Mouse (Mus musculus): ENCODE data around the gene Emx1. TPM values are rescaled to one million over a fixed set of nuclear protein-coding genes. Genes with fewer than 3 reads are reported as not detected.

The Emx1 gene
- polyA plus RNA-seq, 1 experiment from 2014 or later = 68.6 TPM

DNA sequence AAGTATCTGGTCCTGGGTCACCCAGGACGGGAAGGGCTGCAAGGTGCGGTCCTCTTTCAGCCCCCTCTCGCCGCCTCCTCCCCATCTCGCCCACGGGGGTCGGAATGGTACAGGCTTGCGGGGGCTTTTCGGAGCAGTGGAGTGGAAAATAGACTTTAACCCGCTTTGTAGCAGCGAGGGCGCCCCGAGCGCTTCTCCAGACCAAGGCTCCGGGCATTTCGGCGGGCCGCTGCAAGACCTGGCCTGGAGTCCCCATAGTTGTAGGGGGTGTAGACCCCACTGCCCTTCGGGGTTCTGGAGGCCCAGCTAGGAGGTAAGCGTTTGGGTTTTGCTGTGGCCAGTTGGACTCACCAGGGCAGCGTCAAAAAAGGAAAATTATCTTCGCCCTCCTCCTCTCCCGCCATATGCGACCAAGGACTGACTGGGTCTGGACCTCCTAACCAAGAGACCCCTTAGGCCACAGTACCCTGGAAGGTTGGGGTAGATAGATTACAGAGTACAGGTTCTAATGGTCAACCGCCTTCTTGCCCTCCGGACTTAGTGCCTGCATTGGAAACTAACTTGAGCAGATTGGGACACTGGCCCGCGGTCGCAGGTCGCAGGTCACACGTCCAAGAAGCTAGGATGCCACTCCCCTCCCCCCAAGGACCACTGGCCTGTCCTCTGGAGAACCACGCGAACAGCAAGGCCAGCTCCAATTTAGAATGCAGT, 1.1 kb upstream of the Emx1 start:
- ATAC-seq (peak; percentile 27; the same call in 1 of the 2 replicates), DNase-seq (ENCODE audit: low spot score) (peak; percentile 69)
- no peaks in the 10 kb centered on the region for H3K9me3 ChIP-seq (replicated peaks; ENCODE audit: control insufficient read depth, low read length)
- H3K4me1 ChIP-seq (ENCODE audit: control insufficient read depth, insufficient read depth, low read length) = peaks cover 13% of the 10 kb centered on the region
- peak overlapping the region; percentile 94; the same call in 1 of the 2 replicates for H3K9ac ChIP-seq (ENCODE audit: low read length)
- H3K27me3 ChIP-seq (replicated peaks; ENCODE audit: control insufficient read depth, insufficient read depth, low read length) = peaks cover 21% of the 10 kb centered on the region
- peak overlapping the region; percentile 48; the same call in 1 of the 2 replicates for H3K27ac ChIP-seq (ENCODE audit: low read depth, low read length)
- WGBS = 3% methylated on average over 33 of the region's 33 CpGs
- peak overlapping the region; percentile 68 for H3K4me2 ChIP-seq (ENCODE audit: low read length)
- peaks cover 10% of the 10 kb centered on the region; the same call in 1 of the 2 replicates for H3K36me3 ChIP-seq (ENCODE audit: control insufficient read depth, insufficient read depth, low read length)
- peak overlapping the region; percentile 64 for H3K4me3 ChIP-seq (ENCODE audit: low read depth, low read length)

DNA sequence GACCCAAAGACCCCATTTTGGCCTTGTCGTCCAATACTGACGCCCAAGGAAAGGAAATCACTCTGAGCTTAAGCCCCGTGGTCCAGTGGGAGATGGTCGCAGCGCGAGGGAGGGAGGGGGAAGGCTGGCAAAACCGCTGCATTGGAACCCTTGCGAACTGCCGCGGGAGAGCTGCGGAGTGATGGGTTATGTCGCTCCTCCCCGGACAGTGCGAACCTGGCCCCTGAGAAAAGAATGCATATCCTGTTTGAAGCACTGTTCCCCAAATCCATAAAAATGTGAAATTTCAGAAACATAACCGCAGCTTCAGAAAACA, 536 bp upstream of the Emx1 start:
- H3K9ac ChIP-seq (ENCODE audit: low read length) = peak overlapping the region; percentile 94
- H3K4me1 ChIP-seq (ENCODE audit: control insufficient read depth, insufficient read depth, low read length) = peaks cover 13% of the 10 kb centered on the region
- peaks cover 25% of the 10 kb centered on the region for H3K27me3 ChIP-seq (replicated peaks; ENCODE audit: control insufficient read depth, insufficient read depth, low read length)
- 0 out of 2 replicates have a peak, but pooled peaks have one; percentile 5 for ATAC-seq
- H3K36me3 ChIP-seq (ENCODE audit: control insufficient read depth, insufficient read depth, low read length) = peaks cover 15% of the 10 kb centered on the region; the same call in 1 of the 2 replicates
- H3K27ac ChIP-seq (ENCODE audit: low read depth, low read length) = peak overlapping the region; percentile 48
- H3K4me2 ChIP-seq (ENCODE audit: low read length) = peak overlapping the region; percentile 68
- no peak for DNase-seq (ENCODE audit: low spot score)
- H3K9me3 ChIP-seq (replicated peaks; ENCODE audit: control insufficient read depth, low read length) = no peaks in the 10 kb centered on the region
- under 1% methylated on average over 15 of the region's 15 CpGs for WGBS
- peak overlapping the region; percentile 64 for H3K4me3 ChIP-seq (ENCODE audit: low read depth, low read length)

DNA sequence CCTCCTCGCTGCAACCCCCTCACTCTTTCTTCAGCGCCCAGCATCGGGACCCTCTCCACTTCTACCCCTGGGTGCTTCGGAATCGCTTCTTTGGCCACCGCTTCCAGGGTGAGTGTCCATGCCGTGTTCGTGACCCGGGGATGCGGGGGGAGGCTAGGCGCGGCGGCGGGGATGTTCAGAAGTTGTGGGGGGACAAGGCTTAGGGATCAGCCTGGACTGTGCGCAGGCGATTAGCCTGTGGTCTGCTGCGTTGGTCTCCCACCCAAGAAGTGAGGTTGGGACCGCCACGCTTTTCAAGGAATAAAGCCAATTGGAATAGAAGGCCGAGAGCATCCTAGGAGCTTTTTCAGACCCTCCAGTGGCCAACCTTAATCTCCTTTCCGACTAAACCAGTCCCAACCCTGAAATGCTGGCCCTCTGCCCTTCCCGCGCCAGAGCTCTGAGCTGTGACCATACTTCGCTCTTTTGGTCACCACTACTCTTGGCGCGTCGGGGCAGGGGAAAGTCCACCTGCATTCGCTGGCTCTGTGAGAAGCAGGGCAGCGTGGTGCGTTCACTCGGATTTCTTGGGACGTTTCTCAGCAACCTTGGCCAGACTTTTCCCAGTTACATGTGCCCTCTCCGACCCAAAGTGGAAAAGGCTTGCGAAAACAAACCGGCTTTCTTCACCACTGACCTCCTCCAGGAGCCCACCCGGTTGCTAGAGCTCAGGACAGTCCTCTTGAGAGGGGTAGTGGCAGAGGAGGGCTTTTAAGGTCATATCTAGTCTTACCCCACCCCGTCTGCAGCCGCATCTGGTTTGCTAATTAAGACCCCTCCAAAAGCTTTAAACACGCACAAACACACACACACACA, 1.2 kb downstream of the Emx1 start:
- DNase-seq (ENCODE audit: low spot score) (peak; percentile 37), ATAC-seq (no peak)
- H3K4me2 ChIP-seq (ENCODE audit: low read length) = peak overlapping the region; percentile 68
- peak overlapping the region; percentile 91 for H3K27ac ChIP-seq (ENCODE audit: low read depth, low read length)
- no peaks in the 10 kb centered on the region for H3K9me3 ChIP-seq (replicated peaks; ENCODE audit: control insufficient read depth, low read length)
- peaks cover 23% of the 10 kb centered on the region for H3K4me1 ChIP-seq (ENCODE audit: control insufficient read depth, insufficient read depth, low read length)
- H3K9ac ChIP-seq (ENCODE audit: low read length) = peak overlapping the region; percentile 94
- H3K27me3 ChIP-seq (replicated peaks; ENCODE audit: control insufficient read depth, insufficient read depth, low read length) = peaks cover 35% of the 10 kb centered on the region
- peaks cover 16% of the 10 kb centered on the region; the same call in 1 of the 2 replicates for H3K36me3 ChIP-seq (ENCODE audit: control insufficient read depth, insufficient read depth, low read length)
- 1% methylated on average over 39 of the region's 39 CpGs for WGBS
- peak overlapping the region; percentile 64 for H3K4me3 ChIP-seq (ENCODE audit: low read depth, low read length)

DNA sequence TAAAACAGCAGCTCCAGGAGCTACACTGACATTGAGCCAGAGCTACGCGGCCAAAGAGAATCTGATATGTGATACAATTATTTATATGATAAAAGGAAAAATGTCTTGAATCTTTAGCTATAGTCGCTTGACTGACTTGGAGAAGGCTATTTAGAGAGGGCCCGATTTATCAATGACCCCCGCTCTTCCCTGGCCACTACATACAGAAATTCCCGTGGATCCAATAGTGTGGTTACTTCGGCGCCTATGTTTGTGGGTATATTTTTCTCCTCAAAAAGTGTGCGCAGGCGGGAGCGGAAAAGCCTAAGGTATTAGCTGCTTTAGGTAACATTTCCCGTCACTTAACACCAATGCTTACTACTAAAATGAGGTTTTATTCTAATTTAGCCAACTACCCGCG, 2.1 kb downstream of the Emx1 start:
- DNase-seq (ENCODE audit: low spot score) (peak; percentile 33), ATAC-seq (no peak)
- no peaks in the 10 kb centered on the region for H3K9me3 ChIP-seq (replicated peaks; ENCODE audit: control insufficient read depth, low read length)
- WGBS = 1% methylated on average over 14 of the region's 14 CpGs
- peak overlapping the region; percentile 68 for H3K4me2 ChIP-seq (ENCODE audit: low read length)
- peak overlapping the region; percentile 91 for H3K27ac ChIP-seq (ENCODE audit: low read depth, low read length)
- H3K4me3 ChIP-seq (ENCODE audit: low read depth, low read length) = peak overlapping the region; percentile 64
- H3K27me3 ChIP-seq (replicated peaks; ENCODE audit: control insufficient read depth, insufficient read depth, low read length) = peaks cover 40% of the 10 kb centered on the region
- H3K4me1 ChIP-seq (ENCODE audit: control insufficient read depth, insufficient read depth, low read length) = peaks cover 24% of the 10 kb centered on the region
- H3K9ac ChIP-seq (ENCODE audit: low read length) = peak overlapping the region; percentile 94
- peaks cover 18% of the 10 kb centered on the region; the same call in 1 of the 2 replicates for H3K36me3 ChIP-seq (ENCODE audit: control insufficient read depth, insufficient read depth, low read length)

DNA sequence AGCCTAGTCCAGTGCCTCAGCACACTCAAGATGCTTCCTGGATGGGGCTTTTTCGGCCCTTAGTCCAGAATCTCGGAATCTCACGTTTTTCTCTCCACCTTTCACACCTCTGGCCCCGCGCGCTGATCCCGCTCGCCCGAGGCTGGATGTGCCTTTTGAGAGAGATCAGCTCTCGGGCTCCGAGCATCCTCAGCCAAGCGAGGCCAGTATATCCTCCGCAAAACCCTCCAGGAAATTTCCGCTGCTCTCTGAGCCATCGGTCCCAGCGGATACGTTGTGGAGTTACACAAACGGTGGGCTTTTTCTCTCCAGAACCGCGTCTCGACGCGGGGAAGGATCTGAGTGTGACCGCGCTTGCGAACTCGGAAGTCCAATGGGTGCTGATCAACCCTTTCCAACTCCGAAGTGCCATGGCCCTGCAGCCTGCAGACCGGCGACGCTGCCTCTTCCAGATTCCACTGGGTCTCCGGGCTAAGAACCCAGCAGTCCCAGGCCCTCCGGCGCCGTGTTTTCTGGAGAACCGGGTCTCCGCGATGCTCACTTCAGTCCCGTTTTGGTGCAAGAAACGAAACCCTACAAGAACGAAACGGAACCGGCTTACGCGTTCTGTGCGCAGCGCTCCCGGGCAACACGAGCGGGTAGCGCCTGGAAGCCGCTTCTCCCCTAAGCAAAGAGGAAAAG, 2.8 kb downstream of the Emx1 start:
- ATAC-seq (no peak), DNase-seq (ENCODE audit: low spot score) (peak; percentile 57)
- Histone ChIP-seq H3K36me3 (ENCODE audit: control insufficient read depth, insufficient read depth, low read length) (peaks cover 22% of the 10 kb centered on the region; the same call in 1 of the 2 replicates), H3K27ac (ENCODE audit: low read depth, low read length) (peak overlapping the region; percentile 91), H3K9ac (ENCODE audit: low read length) (peak overlapping the region; percentile 94), H3K4me3 (ENCODE audit: low read depth, low read length) (peak overlapping the region; percentile 64), H3K4me2 (ENCODE audit: low read length) (peak overlapping the region; percentile 68), H3K27me3 (replicated peaks; ENCODE audit: control insufficient read depth, insufficient read depth, low read length) (peaks cover 41% of the 10 kb centered on the region), H3K9me3 (replicated peaks; ENCODE audit: control insufficient read depth, low read length) (no peaks in the 10 kb centered on the region), H3K4me1 (ENCODE audit: control insufficient read depth, insufficient read depth, low read length) (peaks cover 28% of the 10 kb centered on the region)
- under 1% methylated on average over 52 of the region's 52 CpGs for WGBS

DNA sequence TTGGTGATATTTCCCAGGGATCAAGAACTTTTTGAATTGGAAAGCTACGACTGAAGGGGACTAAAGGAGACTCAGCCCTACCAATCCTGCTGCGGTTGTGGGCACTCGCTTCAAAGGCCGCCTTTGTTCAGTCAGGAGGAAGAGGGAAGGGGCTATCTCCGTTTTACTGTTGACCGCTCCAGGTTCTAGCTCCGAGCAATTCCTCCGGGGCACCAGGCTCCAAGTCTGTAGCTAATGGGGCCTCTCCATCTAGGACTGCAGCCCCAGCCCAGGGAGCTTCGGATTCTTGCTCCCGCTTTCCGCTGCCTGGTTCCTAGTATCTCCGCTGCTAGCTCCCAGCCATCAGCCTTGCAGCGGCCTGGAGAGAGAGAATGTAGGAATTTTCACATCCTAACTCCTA, 3.4 kb downstream of the Emx1 start:
- H3K36me3 ChIP-seq (ENCODE audit: control insufficient read depth, insufficient read depth, low read length) = peaks cover 22% of the 10 kb centered on the region; the same call in 1 of the 2 replicates
- peak overlapping the region; percentile 94 for H3K9ac ChIP-seq (ENCODE audit: low read length)
- peak overlapping the region; percentile 91 for H3K27ac ChIP-seq (ENCODE audit: low read depth, low read length)
- peak overlapping the region; percentile 64 for H3K4me3 ChIP-seq (ENCODE audit: low read depth, low read length)
- DNase-seq (ENCODE audit: low spot score) (peak; percentile 38), ATAC-seq (no peak)
- H3K4me1 ChIP-seq (ENCODE audit: control insufficient read depth, insufficient read depth, low read length) = peaks cover 28% of the 10 kb centered on the region
- peak overlapping the region; percentile 68 for H3K4me2 ChIP-seq (ENCODE audit: low read length)
- no peaks in the 10 kb centered on the region for H3K9me3 ChIP-seq (replicated peaks; ENCODE audit: control insufficient read depth, low read length)
- WGBS = 2% methylated on average over 13 of the region's 13 CpGs
- peaks cover 41% of the 10 kb centered on the region for H3K27me3 ChIP-seq (replicated peaks; ENCODE audit: control insufficient read depth, insufficient read depth, low read length)

DNA sequence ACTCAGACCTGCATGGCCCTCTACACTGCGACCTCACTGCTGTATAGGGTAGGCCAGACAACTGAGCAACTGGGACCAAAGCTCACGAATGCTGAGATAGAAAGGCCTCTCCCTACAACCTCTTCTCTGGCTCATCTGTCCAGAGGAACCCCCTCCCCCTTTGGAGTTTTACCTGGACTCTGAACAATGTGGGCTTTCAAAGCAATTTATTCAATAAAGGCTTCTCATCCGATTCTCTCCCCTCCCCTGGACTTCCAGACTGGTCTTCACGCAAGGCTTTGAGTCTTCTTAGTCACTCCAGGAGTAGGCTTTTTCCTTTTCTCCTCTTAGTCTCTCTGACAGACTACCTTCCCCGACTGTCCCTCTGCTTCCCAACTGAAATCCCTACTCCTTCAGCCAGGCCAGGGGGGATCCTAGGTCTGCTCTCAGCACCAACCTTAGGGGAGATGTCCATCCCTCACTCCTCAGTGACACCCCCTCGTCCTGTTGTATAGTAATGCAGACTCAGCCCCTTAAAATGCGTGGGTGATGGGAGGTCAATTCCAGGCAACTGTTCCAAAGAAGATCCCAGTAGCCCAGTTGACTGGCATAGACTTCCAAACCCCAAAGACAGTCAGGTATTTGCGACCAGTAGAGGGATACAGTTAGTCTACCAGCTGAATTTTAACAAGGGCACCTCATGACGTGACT, 4.7 kb downstream of the Emx1 start:
- peaks cover 19% of the 10 kb centered on the region for H3K4me1 ChIP-seq (ENCODE audit: control insufficient read depth, insufficient read depth, low read length)
- DNase-seq (ENCODE audit: low spot score) (no peak), ATAC-seq (no peak)
- H3K27ac ChIP-seq (ENCODE audit: low read depth, low read length) = peak overlapping the region; percentile 52
- WGBS = 17% methylated on average over 9 of the region's 9 CpGs
- H3K4me2 ChIP-seq (ENCODE audit: low read length) = peak overlapping the region; percentile 68
- H3K27me3 ChIP-seq (replicated peaks; ENCODE audit: control insufficient read depth, insufficient read depth, low read length) = peaks cover 36% of the 10 kb centered on the region
- peak overlapping the region; percentile 64 for H3K4me3 ChIP-seq (ENCODE audit: low read depth, low read length)
- no peaks in the 10 kb centered on the region for H3K9me3 ChIP-seq (replicated peaks; ENCODE audit: control insufficient read depth, low read length)
- H3K9ac ChIP-seq (ENCODE audit: low read length) = peak overlapping the region; percentile 94
- peaks cover 22% of the 10 kb centered on the region; the same call in 1 of the 2 replicates for H3K36me3 ChIP-seq (ENCODE audit: control insufficient read depth, insufficient read depth, low read length)

All from forebrain, embryonic 14.5 days (tissue).